Mouse (Mus musculus): ENCODE data around the gene Rabgap1l. TPM values are rescaled to one million over a fixed set of nuclear protein-coding genes. Genes with fewer than 3 reads are reported as not detected.
"Not testable (repeated sequence)": the region's sequence is repeated elsewhere in the genome, so short reads cannot be mapped to it uniquely, and the experiment has no call there.

Gene Rabgap1l
- total and polyA plus RNA-seq, 3 experiments, result 1.8 to 29.5 (median 24.2) TPM

- DNase-seq, result no peak
Observed at GRCm38 (mm10) chr1:160485731-160486130, 307.3 kb downstream of the Rabgap1l start.

GRCm38 (mm10) chr1:160485028-160485427, 308.0 kb downstream of the Rabgap1l start:
- no peak for DNase-seq

GRCm38 (mm10) chr1:160481643-160482042, 311.4 kb downstream of the Rabgap1l start:
- DNase-seq, result no peak

GRCm38 (mm10) chr1:160467443-160467842, 325.6 kb downstream of the Rabgap1l start:
- DNase-seq, result no peak

GRCm38 (mm10) chr1:160465186-160465585, 327.8 kb downstream of the Rabgap1l start:
- DNase-seq, result no peak

GRCm38 (mm10) chr1:160464148-160464547, 328.9 kb downstream of the Rabgap1l start:
- DNase-seq, result no peak

GRCm38 (mm10) chr1:160460346-160460745, 332.7 kb downstream of the Rabgap1l start:
- DNase-seq, result no peak

GRCm38 (mm10) chr1:160451663-160452062, 341.3 kb downstream of the Rabgap1l start:
- DNase-seq, result no peak

- DNase-seq, result no peak
Observed at GRCm38 (mm10) chr1:160448681-160449080, 344.3 kb downstream of the Rabgap1l start.

- no peak for DNase-seq
Observed at GRCm38 (mm10) chr1:160446823-160447222, 346.2 kb downstream of the Rabgap1l start.

- DNase-seq, result no peak
Observed at GRCm38 (mm10) chr1:160443506-160443905, 349.5 kb downstream of the Rabgap1l start.

- DNase-seq, result no peak
Observed at GRCm38 (mm10) chr1:160441679-160442078, 351.3 kb downstream of the Rabgap1l start.

GRCm38 (mm10) chr1:160441161-160441560, 351.9 kb downstream of the Rabgap1l start:
- no peak for DNase-seq

- no peak for DNase-seq
Observed at GRCm38 (mm10) chr1:160438820-160439219, 354.2 kb downstream of the Rabgap1l start.

GRCm38 (mm10) chr1:160417196-160417854, 375.7 kb downstream of the Rabgap1l start:
- DNase-seq, result no peak

- DNase-seq, result no peak
Observed at GRCm38 (mm10) chr1:160410822-160411221, 382.2 kb downstream of the Rabgap1l start.

- not testable (repeated sequence) for DNase-seq
Observed at GRCm38 (mm10) chr1:160409689-160410088, 383.3 kb downstream of the Rabgap1l start.

- DNase-seq, result no peak
Observed at GRCm38 (mm10) chr1:160409123-160409522, 383.9 kb downstream of the Rabgap1l start.

- no peak for DNase-seq
Observed at GRCm38 (mm10) chr1:160408302-160408897, 384.6 kb downstream of the Rabgap1l start.

GRCm38 (mm10) chr1:160399428-160399827, 393.6 kb downstream of the Rabgap1l start:
- no peak for DNase-seq

GRCm38 (mm10) chr1:160397037-160397436, 396.0 kb downstream of the Rabgap1l start:
- DNase-seq, result no peak

- no peak for DNase-seq
Observed at GRCm38 (mm10) chr1:160387446-160387845, 405.6 kb downstream of the Rabgap1l start.

- DNase-seq, result no peak
Observed at GRCm38 (mm10) chr1:160378367-160378766, 414.6 kb downstream of the Rabgap1l start.
